Mouse (Mus musculus): ENCODE results near the gene Dtnbp1.

GRCm38 (mm10) chr13:44983635-44984401 is 18.1 kb downstream of the Dtnbp1 start:
- TF ChIP-seq POLR2A (IDR thresholded peaks at IDR 0.05; ENCODE audit: insufficient read depth, low read depth, low read length) (no peak), CTCF (IDR thresholded peaks at IDR 0.05; ENCODE audit: insufficient read depth, low read depth, low read length) (no peak)

All from olfactory bulb, adult 2 months (tissue).